Mouse (Mus musculus): ENCODE data around the gene Cpne4. TPM values are rescaled to one million over a fixed set of nuclear protein-coding genes. Genes with fewer than 3 reads are reported as not detected.

Cpne4 gene
- polyA plus RNA-seq, 1 experiment from 2014 or later: 0.10 TPM

GRCm38 (mm10) chr9:104796601-104797000 lies 249.5 kb downstream of the Cpne4 start:
- ChIA-PET POLR2A (no interaction called here), CTCF (no interaction called here)
- no peak for ATAC-seq
- no peak for TF ChIP-seq CTCF (IDR thresholded peaks at IDR 0.05)
- no peak for DNase-seq (ENCODE audit: low read depth, low spot score)
- H3K27me3 ChIP-seq: no peaks in the 10 kb centered on the region
- in situ Hi-C loops (cut with MboI; ENCODE audit: low pct_unique_long_range_greater_than_20kb): no loop called here

GRCm38 (mm10) chr9:104804776-104805175 lies 257.7 kb downstream of the Cpne4 start:
- CTCF ChIA-PET: no interaction called here
- no peak for TF ChIP-seq CTCF (IDR thresholded peaks at IDR 0.05)

GRCm38 (mm10) chr9:104814681-104815080 lies 267.6 kb downstream of the Cpne4 start:
- no peak for TF ChIP-seq CTCF (IDR thresholded peaks at IDR 0.05)
- DNase-seq (ENCODE audit: low read depth, low spot score) (no peak), ATAC-seq (no peak)
- in situ Hi-C loops (cut with MboI; ENCODE audit: low pct_unique_long_range_greater_than_20kb): no loop called here
- H3K27me3 ChIP-seq: no peaks in the 10 kb centered on the region
- POLR2A ChIA-PET: no interaction called here
- CTCF ChIA-PET: no interaction called here

More at GRCm38 (mm10) chr9:104804776-104805175, 257.7 kb downstream of the Cpne4 start:
- POLR2A ChIA-PET: no interaction called here
- DNase-seq (ENCODE audit: low read depth, low spot score): no peak
- no peak for ATAC-seq
- no peaks in the 10 kb centered on the region for H3K27me3 ChIP-seq
- in situ Hi-C loops (cut with MboI; ENCODE audit: low pct_unique_long_range_greater_than_20kb): no loop called here

GRCm38 (mm10) chr9:104828646-104829045 lies 281.6 kb downstream of the Cpne4 start:
- in situ Hi-C loops (cut with MboI; ENCODE audit: low pct_unique_long_range_greater_than_20kb): no loop called here

GRCm38 (mm10) chr9:104832934-104833539 lies 286.0 kb downstream of the Cpne4 start:
- H3K27me3 ChIP-seq: no peaks in the 10 kb centered on the region
- no peak for ATAC-seq
- CTCF ChIA-PET: no interaction called here
- DNase-seq (ENCODE audit: low read depth, low spot score): no peak
- POLR2A ChIA-PET: no interaction called here
- in situ Hi-C loops (cut with MboI; ENCODE audit: low pct_unique_long_range_greater_than_20kb): no loop called here
- TF ChIP-seq CTCF (IDR thresholded peaks at IDR 0.05): no peak

More at GRCm38 (mm10) chr9:104828646-104829045, 281.6 kb downstream of the Cpne4 start:
- POLR2A ChIA-PET: no interaction called here
- no peak for ATAC-seq
- CTCF ChIA-PET: interaction anchor here (0.9 kb wide), 1 partner anchor 8 kb away, joined by 3 read pairs; no protein-coding TSS in a partner anchor
- no peak for TF ChIP-seq CTCF (IDR thresholded peaks at IDR 0.05)
- no peaks in the 10 kb centered on the region for H3K27me3 ChIP-seq
- DNase-seq (ENCODE audit: low read depth, low spot score): no peak

GRCm38 (mm10) chr9:104837931-104838330 lies 290.8 kb downstream of the Cpne4 start:
- TF ChIP-seq CTCF (IDR thresholded peaks at IDR 0.05): no peak
- no peaks in the 10 kb centered on the region for H3K27me3 ChIP-seq
- ATAC-seq (no peak), DNase-seq (ENCODE audit: low read depth, low spot score) (no peak)
- in situ Hi-C loops (cut with MboI; ENCODE audit: low pct_unique_long_range_greater_than_20kb): no loop called here
- ChIA-PET CTCF (no interaction called here), POLR2A (no interaction called here)

GRCm38 (mm10) chr9:104841278-104841677 lies 294.2 kb downstream of the Cpne4 start:
- ATAC-seq: no peak
- ChIA-PET CTCF (no interaction called here), POLR2A (no interaction called here)
- DNase-seq (ENCODE audit: low read depth, low spot score): no peak
- in situ Hi-C loops (cut with MboI; ENCODE audit: low pct_unique_long_range_greater_than_20kb): no loop called here
- no peak for TF ChIP-seq CTCF (IDR thresholded peaks at IDR 0.05)
- no peaks in the 10 kb centered on the region for H3K27me3 ChIP-seq

GRCm38 (mm10) chr9:104845226-104845930 lies 298.3 kb downstream of the Cpne4 start:
- ChIA-PET POLR2A (no interaction called here), CTCF (interaction anchor here (1.8 kb wide), 1 partner anchor 9 kb away, joined by 3 read pairs; no protein-coding TSS in a partner anchor)
- H3K27me3 ChIP-seq: no peaks in the 10 kb centered on the region
- DNase-seq (ENCODE audit: low read depth, low spot score) (no peak), ATAC-seq (no peak)
- in situ Hi-C loops (cut with MboI; ENCODE audit: low pct_unique_long_range_greater_than_20kb): no loop called here
- no peak for TF ChIP-seq CTCF (IDR thresholded peaks at IDR 0.05)

- CTCF ChIA-PET: no interaction called here
- ATAC-seq: no peak
- no peak for TF ChIP-seq CTCF (IDR thresholded peaks at IDR 0.05)
- in situ Hi-C loops (cut with MboI; ENCODE audit: low pct_unique_long_range_greater_than_20kb): no loop called here
- DNase-seq (ENCODE audit: low read depth, low spot score): no peak
- POLR2A ChIA-PET: no interaction called here
- no peaks in the 10 kb centered on the region for H3K27me3 ChIP-seq
Observed at GRCm38 (mm10) chr9:104853701-104854100, 306.6 kb downstream of the Cpne4 start.

GRCm38 (mm10) chr9:104854245-104854921 lies 307.3 kb downstream of the Cpne4 start:
- in situ Hi-C loops (cut with MboI; ENCODE audit: low pct_unique_long_range_greater_than_20kb): no loop called here
- DNase-seq (ENCODE audit: low read depth, low spot score) (no peak), ATAC-seq (no peak)
- POLR2A ChIA-PET: no interaction called here
- H3K27me3 ChIP-seq: no peaks in the 10 kb centered on the region
- CTCF ChIA-PET: interaction anchor here (0.9 to 1.6 kb wide), 2 partner anchors 8 to 15 kb away, joined by 3 to 6 read pairs; no protein-coding TSS in a partner anchor
- no peak for TF ChIP-seq CTCF (IDR thresholded peaks at IDR 0.05)

GRCm38 (mm10) chr9:104865830-104866229 lies 318.7 kb downstream of the Cpne4 start:
- TF ChIP-seq CTCF (IDR thresholded peaks at IDR 0.05): no peak
- POLR2A ChIA-PET: no interaction called here
- H3K27me3 ChIP-seq: no peaks in the 10 kb centered on the region
- ATAC-seq (peak; percentile 91), DNase-seq (ENCODE audit: low read depth, low spot score) (peak; percentile 15)
- in situ Hi-C loops (cut with MboI; ENCODE audit: low pct_unique_long_range_greater_than_20kb): no loop called here
- CTCF ChIA-PET: no interaction called here

All from Patski (cell line).